Mouse (Mus musculus) spleen, adult 12 weeks (tissue): ENCODE data around the gene Zdhhc12.
"Not testable (repeated sequence)": the region's sequence is repeated elsewhere in the genome, so short reads cannot be mapped to it uniquely, and the experiment has no call there.

Source experiments
- DNase-seq: peaks from one replicate; pipeline ENCODE4 v3.0.0; 2022; ENCODE audit warnings: low spot score

Gene Zdhhc12

GRCm38 (mm10) chr2:30063791-30064190, 29.7 kb downstream of the Zdhhc12 start:
- DNase-seq, result no peak

- no peak for DNase-seq
These were observed 30.2 kb downstream of the Zdhhc12 start for GRCm38 (mm10) chr2:30063235-30063634.

GRCm38 (mm10) chr2:30062249-30063093, 31.0 kb downstream of the Zdhhc12 start:
- DNase-seq, result peak; percentile 55

- no peak for DNase-seq
These were observed 32.0 kb downstream of the Zdhhc12 start for GRCm38 (mm10) chr2:30061215-30062166.

GRCm38 (mm10) chr2:30058418-30058817, 35.0 kb downstream of the Zdhhc12 start:
- DNase-seq, result no peak

GRCm38 (mm10) chr2:30057223-30057904, 36.1 kb downstream of the Zdhhc12 start, which contains the start of gene Set:
Set (plus strand) TSS chr2:30057378.
- DNase-seq, result no peak

- no peak for DNase-seq
These were observed 36.7 kb downstream of the Zdhhc12 start for GRCm38 (mm10) chr2:30056736-30057135.

- not testable (repeated sequence) for DNase-seq
These were observed 38.1 kb downstream of the Zdhhc12 start for GRCm38 (mm10) chr2:30055310-30055709.

- DNase-seq, result no peak
These were observed 41.3 kb downstream of the Zdhhc12 start for GRCm38 (mm10) chr2:30051992-30052761.

- DNase-seq, result no peak
These were observed 43.6 kb downstream of the Zdhhc12 start for GRCm38 (mm10) chr2:30049831-30050230.

GRCm38 (mm10) chr2:30048699-30049388, 44.6 kb downstream of the Zdhhc12 start, which contains the start of gene Wdr34:
Wdr34 (minus strand) TSS chr2:30048881.
- DNase-seq, result peak; percentile 96

- DNase-seq, result no peak
These were observed 45.3 kb downstream of the Zdhhc12 start for GRCm38 (mm10) chr2:30048101-30048501.

- DNase-seq, result no peak
These were observed 46.3 kb downstream of the Zdhhc12 start for GRCm38 (mm10) chr2:30047127-30047526.

GRCm38 (mm10) chr2:30044550-30044949, 48.9 kb downstream of the Zdhhc12 start:
- no peak for DNase-seq

- peak; percentile 60 for DNase-seq
These were observed 51.0 kb downstream of the Zdhhc12 start for GRCm38 (mm10) chr2:30042445-30042844.
